Mouse (Mus musculus) ovary, postnatal 36 days (tissue): Measurements from ENCODE around the gene Rrp36.

Experiments
- DNase-seq: peaks from one replicate; pipeline ENCODE4 v3.0.0; 2022; ENCODE audit warnings: low spot score, mixed read lengths

The Rrp36 gene

GRCm38 (mm10) chr17:46685913-46686312, 11.8 kb upstream of the Rrp36 start:
- no peak for DNase-seq

GRCm38 (mm10) chr17:46682654-46683389, 8.7 kb upstream of the Rrp36 start:
- DNase-seq, result no peak

GRCm38 (mm10) chr17:46681466-46682118, 7.4 kb upstream of the Rrp36 start:
- DNase-seq, result no peak

GRCm38 (mm10) chr17:46680760-46681373, 6.7 kb upstream of the Rrp36 start, which contains the start of gene Klhdc3:
Gene Klhdc3 (minus strand): TSS chr17:46680914.
- peak; percentile 97 for DNase-seq

GRCm38 (mm10) chr17:46679843-46680759, 5.9 kb upstream of the Rrp36 start:
- DNase-seq, result no peak

- no peak for DNase-seq
These were observed 4.8 kb upstream of the Rrp36 start for GRCm38 (mm10) chr17:46678911-46679310.

GRCm38 (mm10) chr17:46678416-46678815, 4.3 kb upstream of the Rrp36 start, which contains the start of gene Mea1:
Gene Mea1 (plus strand): TSS chr17:46678793.
- DNase-seq, result no peak

GRCm38 (mm10) chr17:46674530-46675283, 555 bp upstream of the Rrp36 start:
- DNase-seq, result no peak

GRCm38 (mm10) chr17:46669911-46670310, 4.2 kb downstream of the Rrp36 start:
- DNase-seq, result no peak

GRCm38 (mm10) chr17:46667712-46668111, 6.4 kb downstream of the Rrp36 start:
- no peak for DNase-seq

- no peak for DNase-seq
These were observed 11.4 kb downstream of the Rrp36 start for GRCm38 (mm10) chr17:46662730-46663129.

- no peak for DNase-seq
These were observed 12.2 kb downstream of the Rrp36 start for GRCm38 (mm10) chr17:46661981-46662380.

- no peak for DNase-seq
These were observed 12.8 kb downstream of the Rrp36 start for GRCm38 (mm10) chr17:46661351-46661750.

- no peak for DNase-seq
These were observed 18.1 kb downstream of the Rrp36 start for GRCm38 (mm10) chr17:46656054-46656453.

GRCm38 (mm10) chr17:46651755-46652547, 22.2 kb downstream of the Rrp36 start:
- DNase-seq, result no peak

GRCm38 (mm10) chr17:46651292-46651691, 22.9 kb downstream of the Rrp36 start:
- no peak for DNase-seq

- peak; percentile 94 for DNase-seq
These were observed 23.7 kb downstream of the Rrp36 start, which contains the start of gene Cul7 for GRCm38 (mm10) chr17:46650232-46651031. Gene Cul7 (plus strand): TSS chr17:46650337.

- no peak for DNase-seq
These were observed 24.3 kb downstream of the Rrp36 start for GRCm38 (mm10) chr17:46649811-46650210.

- DNase-seq, result no peak
These were observed 25.7 kb downstream of the Rrp36 start for GRCm38 (mm10) chr17:46648436-46648835.
